Mouse (Mus musculus): Measurements from ENCODE around the gene Card11.

The Card11 gene

GRCm38 (mm10) chr5:140918519-140918918, 81.9 kb downstream of the Card11 start:
- no peak for DNase-seq (ENCODE audit: low read depth, low spot score)

- DNase-seq (ENCODE audit: low read depth, low spot score) = no peak
Observed at GRCm38 (mm10) chr5:140917807-140918206, 82.6 kb downstream of the Card11 start.

- DNase-seq (ENCODE audit: low read depth, low spot score) = no peak
Observed at GRCm38 (mm10) chr5:140910841-140911240, 89.5 kb downstream of the Card11 start.

GRCm38 (mm10) chr5:140900866-140901265, 99.5 kb downstream of the Card11 start:
- DNase-seq (ENCODE audit: low read depth, low spot score) = no peak

GRCm38 (mm10) chr5:140891080-140891479, 109.3 kb downstream of the Card11 start:
- DNase-seq (ENCODE audit: low read depth, low spot score) = no peak

- no peak for DNase-seq (ENCODE audit: low read depth, low spot score)
Observed at GRCm38 (mm10) chr5:140890050-140890449, 110.3 kb downstream of the Card11 start.

- DNase-seq (ENCODE audit: low read depth, low spot score) = peak; percentile 49
Observed at GRCm38 (mm10) chr5:140889539-140889938, 110.8 kb downstream of the Card11 start.

GRCm38 (mm10) chr5:140887871-140888270, 112.5 kb downstream of the Card11 start:
- no peak for DNase-seq (ENCODE audit: low read depth, low spot score)

GRCm38 (mm10) chr5:140884966-140885365, 115.4 kb downstream of the Card11 start:
- DNase-seq (ENCODE audit: low read depth, low spot score) = no peak

- no peak for DNase-seq (ENCODE audit: low read depth, low spot score)
Observed at GRCm38 (mm10) chr5:140882391-140882790, 118.0 kb downstream of the Card11 start.

GRCm38 (mm10) chr5:140880151-140880550, 120.2 kb downstream of the Card11 start:
- no peak for DNase-seq (ENCODE audit: low read depth, low spot score)

GRCm38 (mm10) chr5:140878644-140879043, 121.7 kb downstream of the Card11 start:
- DNase-seq (ENCODE audit: low read depth, low spot score) = no peak

- DNase-seq (ENCODE audit: low read depth, low spot score) = no peak
Observed at GRCm38 (mm10) chr5:140873736-140874307, 126.6 kb downstream of the Card11 start.

- DNase-seq (ENCODE audit: low read depth, low spot score) = peak; percentile 38
Observed at GRCm38 (mm10) chr5:140873039-140873551, 127.3 kb downstream of the Card11 start.

- DNase-seq (ENCODE audit: low read depth, low spot score) = peak; percentile 43
Observed at GRCm38 (mm10) chr5:140872532-140873038, 127.8 kb downstream of the Card11 start.

- DNase-seq (ENCODE audit: low read depth, low spot score) = no peak
Observed at GRCm38 (mm10) chr5:140871241-140871640, 129.1 kb downstream of the Card11 start.

GRCm38 (mm10) chr5:140869034-140869433, 131.3 kb downstream of the Card11 start:
- DNase-seq (ENCODE audit: low read depth, low spot score) = peak; percentile 75

GRCm38 (mm10) chr5:140859730-140860129, 140.7 kb downstream of the Card11 start:
- DNase-seq (ENCODE audit: low read depth, low spot score) = no peak

GRCm38 (mm10) chr5:140858335-140858734, 142.0 kb downstream of the Card11 start:
- DNase-seq (ENCODE audit: low read depth, low spot score) = no peak

GRCm38 (mm10) chr5:140857432-140858154, 142.8 kb downstream of the Card11 start:
- no peak for DNase-seq (ENCODE audit: low read depth, low spot score)

GRCm38 (mm10) chr5:140855909-140856530, 144.4 kb downstream of the Card11 start:
- peak; percentile 66 for DNase-seq (ENCODE audit: low read depth, low spot score)

- no peak for DNase-seq (ENCODE audit: low read depth, low spot score)
Observed at GRCm38 (mm10) chr5:140854700-140855099, 145.7 kb downstream of the Card11 start.

Data from mesoderm, embryonic 11.5 days (tissue).